8 mouse cellular contexts compared by ENCODE assay signal in genomic region chr15:98091841-98092240, GRCm38 (mm10). TPM values are rescaled to one million over a fixed set of nuclear protein-coding genes. Genes with fewer than 3 reads are reported as not detected.
DNase-seq lines count a peak whose midpoint lies in the region; ATAC-seq and TF ChIP-seq lines count a peak whose summit lies in the region.

No protein-coding gene starts in this region.

- H3K27me3 ChIP-seq in heart, embryonic 10.5 days (ENCODE audit: insufficient read depth, poor library complexity, severe bottlenecking) = no peaks in the 10 kb centered on the region
- no peaks in the 10 kb centered on the region for H3K27me3 ChIP-seq in E14TG2a.4 (ENCODE audit: insufficient read depth, low read length)
- H3K27me3 ChIP-seq in hindbrain, embryonic 10.5 days (ENCODE audit: insufficient read depth, poor library complexity, severe bottlenecking) = no peaks in the 10 kb centered on the region
- no peaks in the 10 kb centered on the region for H3K27me3 ChIP-seq in liver, postnatal 0 days (ENCODE audit: insufficient read depth, low read length)

- peaks cover 16% of the 10 kb centered on the region for H3K4me1 ChIP-seq in heart, embryonic 10.5 days
- H3K4me1 ChIP-seq in E14TG2a.4 (replicated peaks; ENCODE audit: low read depth, low read length) = peaks cover 46% of the 10 kb centered on the region
- H3K4me1 ChIP-seq in hindbrain, embryonic 10.5 days (replicated peaks) = peaks cover 22% of the 10 kb centered on the region
- H3K4me1 ChIP-seq in liver, postnatal 0 days (ENCODE audit: insufficient read depth) = peaks cover 8% of the 10 kb centered on the region; the same call in 1 of the 2 replicates

- 46% methylated on average over 4 of the region's 4 CpGs for WGBS in heart, embryonic 10.5 days
- WGBS in hindbrain, embryonic 10.5 days = 45% methylated on average over 4 of the region's 4 CpGs
- WGBS in liver, postnatal 0 days (ENCODE audit: insufficient replicate concordance) = 16% methylated on average over 4 of the region's 4 CpGs

- H3K4me3 ChIP-seq in heart, embryonic 10.5 days = peak overlapping the region; percentile 96
- peak overlapping the region; percentile 98 for H3K4me3 ChIP-seq in E14TG2a.4 (replicated peaks; ENCODE audit: low read length)
- peak overlapping the region; percentile 97 for H3K4me3 ChIP-seq in hindbrain, embryonic 10.5 days
- H3K4me3 ChIP-seq in liver, postnatal 0 days (ENCODE audit: low read depth, low read length) = peak overlapping the region; percentile 99

- no peaks in the 10 kb centered on the region for H3K9me3 ChIP-seq in heart, embryonic 10.5 days
- H3K9me3 ChIP-seq in E14TG2a.4 (ENCODE audit: low read length) = no peaks in the 10 kb centered on the region
- H3K9me3 ChIP-seq in hindbrain, embryonic 10.5 days = no peaks in the 10 kb centered on the region
- no peaks in the 10 kb centered on the region for H3K9me3 ChIP-seq in liver, postnatal 0 days (ENCODE audit: low read length)

- no peak for TF ChIP-seq EP300 in liver, postnatal 0 days (IDR thresholded peaks at IDR 0.05; ENCODE audit: low read depth)

- no peak for ATAC-seq in liver, postnatal 0 days

- TF ChIP-seq CTCF in E14TG2a.4 (conservative IDR thresholded peaks at IDR 0.05; ENCODE audit: low read length) = no peak
- no peak for TF ChIP-seq CTCF in liver, postnatal 0 days (IDR thresholded peaks at IDR 0.05; ENCODE audit: low read depth)

- peaks cover 16% of the 10 kb centered on the region for H3K36me3 ChIP-seq in heart, embryonic 10.5 days
- peaks cover 38% of the 10 kb centered on the region for H3K36me3 ChIP-seq in E14TG2a.4 (ENCODE audit: insufficient read depth, low read length)
- peaks cover 20% of the 10 kb centered on the region for H3K36me3 ChIP-seq in hindbrain, embryonic 10.5 days
- no peaks in the 10 kb centered on the region; the same call in 1 of the 2 replicates for H3K36me3 ChIP-seq in liver, postnatal 0 days (replicated peaks; ENCODE audit: insufficient read depth, low read length)

- intact Hi-C loops in gastrocnemius, postnatal 36 days (cut with DNase I) = loop anchor here (5.0 kb wide), 1 partner anchor 80 kb away; no protein-coding TSS in a partner anchor

- H3K4me2 ChIP-seq in liver, postnatal 0 days (ENCODE audit: low read depth, low read length) = peak overlapping the region; percentile 77

- DNase-seq in heart, embryonic 10.5 days (ENCODE audit: low spot score) = no peak
- DNase-seq in heart, adult 8-10 months (ENCODE audit: low spot score) = no peak
- no peak for DNase-seq in hindbrain, embryonic 10.5 days (ENCODE audit: low spot score)
- DNase-seq in liver, postnatal 0 days = no peak
- DNase-seq in spleen, adult 12 weeks (ENCODE audit: low spot score) = no peak
- no peak for DNase-seq in urinary bladder, postnatal 10 days (ENCODE audit: low spot score)
- DNase-seq in gastrocnemius, postnatal 36 days = no peak

- no peak overlapping the region for H3K27ac ChIP-seq in heart, embryonic 10.5 days
- peak overlapping the region; percentile 98; the same call in 1 of the 2 replicates for H3K27ac ChIP-seq in hindbrain, embryonic 10.5 days
- no peak overlapping the region for H3K27ac ChIP-seq in liver, postnatal 0 days (ENCODE audit: low read depth)

- H3K9ac ChIP-seq in liver, postnatal 0 days (replicated peaks) = peak overlapping the region; percentile 36

RNA-seq across cellular contexts. Expression of gene Pfkm, which starts 0.5 kb away (rescaled TPM):
- polyA plus RNA-seq in heart, embryonic 10.5 days (2016; fragmentation: Nextera tagmentation; extraction: Ambion mirVana) = 47.1 and 67.5 TPM in 2 replicates
- total RNA-seq in heart, adult 8-10 months (2022) = 1,000 to 10,000 TPM in 1 of 4 experiments, 100 to 1,000 TPM in 3; 958 to 1,060 (median 998) TPM
- 33.0 and 37.9 TPM in 2 replicates for polyA plus RNA-seq in hindbrain, embryonic 10.5 days (2016; fragmentation: Nextera tagmentation; extraction: Ambion mirVana)
- polyA plus RNA-seq in liver, postnatal 0 days (2015; fragmentation: Nextera tagmentation; extraction: Ambion mirVana) = 9.1 and 9.2 TPM in 2 replicates
- total RNA-seq in gastrocnemius, postnatal 36 days (2021) = 1,000 to 10,000 TPM; 2,575 to 2,874 TPM

RNA-seq across cellular contexts. Expression of gene Senp1, which starts 1.7 kb away (rescaled TPM):
- 26.8 and 30.5 TPM in 2 replicates for polyA plus RNA-seq in heart, embryonic 10.5 days (2016; fragmentation: Nextera tagmentation; extraction: Ambion mirVana)
- total RNA-seq in heart, adult 8-10 months (2022) = 1 to 10 TPM; 8.4 to 9.5 (median 8.7) TPM
- 36.5 and 44.1 TPM in 2 replicates for polyA plus RNA-seq in hindbrain, embryonic 10.5 days (2016; fragmentation: Nextera tagmentation; extraction: Ambion mirVana)
- 4.7 and 6.7 TPM in 2 replicates for polyA plus RNA-seq in liver, postnatal 0 days (2015; fragmentation: Nextera tagmentation; extraction: Ambion mirVana)
- total RNA-seq in gastrocnemius, postnatal 36 days (2021) = 1 to 10 TPM; 6.0 to 8.1 TPM
